Mouse (Mus musculus) macrophage (primary cell): ENCODE results near the gene Medag. TPM values are rescaled to one million over a fixed set of nuclear protein-coding genes. Genes with fewer than 3 reads are reported as not detected.

Source experiments
- H3K27ac ChIP-seq: fragments of 350-480 bp; formaldehyde crosslinking; 2 replicates; pipeline ENCODE4 v1.9.0; 2021
- H3K36me3 ChIP-seq: fragments of 350-480 bp; formaldehyde crosslinking; 2 replicates; pipeline ENCODE4 v1.9.0; 2021; ENCODE audit errors: inconsistent target
- H3K4me3 ChIP-seq: fragments of 350-480 bp; formaldehyde crosslinking; 2 replicates; pipeline ENCODE4 v1.9.0; 2021; ENCODE audit errors: inconsistent target
- H3K79me2 ChIP-seq: fragments of 350-480 bp; formaldehyde crosslinking; 2 replicates; pipeline ENCODE4 v1.9.0; 2021; ENCODE audit errors: inconsistent target
- WGBS: methylation state at CpG from one replicate; pipeline ENCODE4 v1.1.7; 2026; ENCODE audit warnings: inconsistent platforms; ENCODE audit not compliant: missing documents; 5-methylcytosine and 5-hydroxymethylcytosine counted together
- polyA plus RNA-seq: library from polyadenylated mRNA; stranded (reverse); fragments of 250-400 nt; gene quantifications from 3 replicates; pipeline ENCODE4 v1.2.4, GENCODE M21; 2018; ENCODE audit warnings: inconsistent platforms

Medag gene
- polyA plus RNA-seq, 1 experiment from 2014 or later = not detected

GRCm38 (mm10) chr5:149402029-149402428, 9.5 kb upstream of the Medag start:
- Histone ChIP-seq H3K27ac (no peak overlapping the region), H3K36me3 (no peaks in the 10 kb centered on the region), H3K79me2 (no peaks in the 10 kb centered on the region), H3K4me3 (no peak overlapping the region)
- WGBS = 74% methylated on average over 10 of the region's 10 CpGs

GRCm38 (mm10) chr5:149403386-149403785, 8.2 kb upstream of the Medag start:
- Histone ChIP-seq H3K4me3 (no peak overlapping the region), H3K36me3 (no peaks in the 10 kb centered on the region), H3K79me2 (no peaks in the 10 kb centered on the region), H3K27ac (no peak overlapping the region)
- 95% methylated on average over 5 of the region's 5 CpGs for WGBS

- Histone ChIP-seq H3K79me2 (no peaks in the 10 kb centered on the region), H3K36me3 (no peaks in the 10 kb centered on the region), H3K27ac (no peak overlapping the region), H3K4me3 (no peak overlapping the region)
- 84% methylated on average over 5 of the region's 5 CpGs for WGBS
Measured at GRCm38 (mm10) chr5:149404710-149405109, 6.8 kb upstream of the Medag start.

GRCm38 (mm10) chr5:149406791-149407276, 4.7 kb upstream of the Medag start:
- H3K36me3 ChIP-seq = no peaks in the 10 kb centered on the region
- 95% methylated on average over 6 of the region's 8 CpGs for WGBS
- no peaks in the 10 kb centered on the region for H3K79me2 ChIP-seq
- no peak overlapping the region for H3K4me3 ChIP-seq
- no peak overlapping the region for H3K27ac ChIP-seq

GRCm38 (mm10) chr5:149409502-149409901, 2.0 kb upstream of the Medag start:
- H3K27ac ChIP-seq = no peak overlapping the region
- no peak overlapping the region for H3K4me3 ChIP-seq
- no peaks in the 10 kb centered on the region for H3K79me2 ChIP-seq
- no peaks in the 10 kb centered on the region for H3K36me3 ChIP-seq
- 52% methylated on average over 3 of the region's 3 CpGs for WGBS

GRCm38 (mm10) chr5:149412194-149412575, 636 bp downstream of the Medag start:
- H3K79me2 ChIP-seq = no peaks in the 10 kb centered on the region
- H3K36me3 ChIP-seq = no peaks in the 10 kb centered on the region
- no peak overlapping the region for H3K4me3 ChIP-seq
- WGBS = 52% methylated on average over 10 of the region's 11 CpGs
- no peak overlapping the region for H3K27ac ChIP-seq

GRCm38 (mm10) chr5:149412671-149413070, 1.1 kb downstream of the Medag start:
- Histone ChIP-seq H3K36me3 (no peaks in the 10 kb centered on the region), H3K27ac (no peak overlapping the region)
- WGBS = 91% methylated on average over 10 of the region's 10 CpGs

GRCm38 (mm10) chr5:149414369-149415167, 3.0 kb downstream of the Medag start:
- Histone ChIP-seq H3K27ac (no peak overlapping the region), H3K4me3 (no peak overlapping the region), H3K79me2 (no peaks in the 10 kb centered on the region), H3K36me3 (no peaks in the 10 kb centered on the region)
- 57% methylated on average over 9 of the region's 9 CpGs for WGBS

More at GRCm38 (mm10) chr5:149412671-149413070, 1.1 kb downstream of the Medag start:
- Histone ChIP-seq H3K4me3 (no peak overlapping the region), H3K79me2 (no peaks in the 10 kb centered on the region)

GRCm38 (mm10) chr5:149417381-149417780, 5.8 kb downstream of the Medag start:
- 94% methylated on average over 4 of the region's 4 CpGs for WGBS

GRCm38 (mm10) chr5:149426525-149426924, 15.0 kb downstream of the Medag start:
- WGBS = 92% methylated on average over 3 of the region's 3 CpGs
- H3K79me2 ChIP-seq = no peaks in the 10 kb centered on the region
- H3K36me3 ChIP-seq = no peaks in the 10 kb centered on the region
- no peak overlapping the region for H3K4me3 ChIP-seq
- no peak overlapping the region for H3K27ac ChIP-seq

More at GRCm38 (mm10) chr5:149417381-149417780, 5.8 kb downstream of the Medag start:
- no peaks in the 10 kb centered on the region for H3K79me2 ChIP-seq
- H3K4me3 ChIP-seq = no peak overlapping the region
- H3K36me3 ChIP-seq = no peaks in the 10 kb centered on the region
- no peak overlapping the region for H3K27ac ChIP-seq

- no peaks in the 10 kb centered on the region for H3K36me3 ChIP-seq
- H3K27ac ChIP-seq = no peak overlapping the region
- no peak overlapping the region for H3K4me3 ChIP-seq
- H3K79me2 ChIP-seq = no peaks in the 10 kb centered on the region
- WGBS = 90% methylated on average over 5 of the region's 8 CpGs
Measured at GRCm38 (mm10) chr5:149427277-149428060, 15.9 kb downstream of the Medag start.

GRCm38 (mm10) chr5:149428347-149428746, 16.8 kb downstream of the Medag start:
- WGBS = 5% methylated on average over 6 of the region's 6 CpGs
- H3K27ac ChIP-seq = no peak overlapping the region
- H3K79me2 ChIP-seq = no peaks in the 10 kb centered on the region
- H3K36me3 ChIP-seq = no peaks in the 10 kb centered on the region
- no peak overlapping the region for H3K4me3 ChIP-seq

- no peaks in the 10 kb centered on the region for H3K36me3 ChIP-seq
- no peaks in the 10 kb centered on the region for H3K79me2 ChIP-seq
- no peak overlapping the region for H3K4me3 ChIP-seq
- 46% methylated on average over 2 of the region's 2 CpGs for WGBS
- no peak overlapping the region for H3K27ac ChIP-seq
Measured at GRCm38 (mm10) chr5:149428810-149429255, 17.3 kb downstream of the Medag start.

GRCm38 (mm10) chr5:149429541-149429940, 18.0 kb downstream of the Medag start:
- Histone ChIP-seq H3K36me3 (no peaks in the 10 kb centered on the region), H3K4me3 (no peak overlapping the region), H3K79me2 (no peaks in the 10 kb centered on the region), H3K27ac (no peak overlapping the region)
- WGBS = 83% methylated on average over 4 of the region's 4 CpGs

GRCm38 (mm10) chr5:149430943-149431342, 19.4 kb downstream of the Medag start:
- H3K79me2 ChIP-seq = no peaks in the 10 kb centered on the region

More at GRCm38 (mm10) chr5:149430943-149431342, 19.4 kb downstream of the Medag start:
- Histone ChIP-seq H3K27ac (no peak overlapping the region), H3K4me3 (no peak overlapping the region), H3K36me3 (no peaks in the 10 kb centered on the region)
- 50% methylated on average over 3 of the region's 3 CpGs for WGBS
